Mouse (Mus musculus) ES-E14 (cell line): ENCODE measurements around the gene Rbpj.

Experiments used
- CHD2 ChIP-seq: IDR thresholded peaks from 2 replicates; pipeline ENCODE4 v1.6.1; 2014; ENCODE audit warnings: mild to moderate bottlenecking, low read depth, low read length, inconsistent platforms
- MAFK ChIP-seq: IDR thresholded peaks from 2 replicates; pipeline ENCODE4 v1.6.1; 2014; ENCODE audit warnings: mild to moderate bottlenecking, low read depth, low read length, inconsistent platforms; ENCODE audit not compliant: insufficient read depth
- ZC3H11A ChIP-seq: IDR thresholded peaks from 2 replicates; pipeline ENCODE4 v1.6.1; 2012; ENCODE audit warnings: low read depth, mild to moderate bottlenecking, inconsistent platforms, low read length, borderline replicate concordance

GRCm38 (mm10) chr5:53565213-53565794, 99.4 kb downstream of the Rbpj start:
- TF ChIP-seq MAFK (no peak), ZC3H11A (no peak), CHD2 (no peak)
